Mouse (Mus musculus) right cerebral cortex, postnatal 4 days (tissue): Measurements from ENCODE around the gene Shc1.

ENCODE experiments used
- DNase-seq: peaks from one replicate; pipeline ENCODE4 v3.0.0-alpha.2; 2022

The Shc1 gene

DNA sequence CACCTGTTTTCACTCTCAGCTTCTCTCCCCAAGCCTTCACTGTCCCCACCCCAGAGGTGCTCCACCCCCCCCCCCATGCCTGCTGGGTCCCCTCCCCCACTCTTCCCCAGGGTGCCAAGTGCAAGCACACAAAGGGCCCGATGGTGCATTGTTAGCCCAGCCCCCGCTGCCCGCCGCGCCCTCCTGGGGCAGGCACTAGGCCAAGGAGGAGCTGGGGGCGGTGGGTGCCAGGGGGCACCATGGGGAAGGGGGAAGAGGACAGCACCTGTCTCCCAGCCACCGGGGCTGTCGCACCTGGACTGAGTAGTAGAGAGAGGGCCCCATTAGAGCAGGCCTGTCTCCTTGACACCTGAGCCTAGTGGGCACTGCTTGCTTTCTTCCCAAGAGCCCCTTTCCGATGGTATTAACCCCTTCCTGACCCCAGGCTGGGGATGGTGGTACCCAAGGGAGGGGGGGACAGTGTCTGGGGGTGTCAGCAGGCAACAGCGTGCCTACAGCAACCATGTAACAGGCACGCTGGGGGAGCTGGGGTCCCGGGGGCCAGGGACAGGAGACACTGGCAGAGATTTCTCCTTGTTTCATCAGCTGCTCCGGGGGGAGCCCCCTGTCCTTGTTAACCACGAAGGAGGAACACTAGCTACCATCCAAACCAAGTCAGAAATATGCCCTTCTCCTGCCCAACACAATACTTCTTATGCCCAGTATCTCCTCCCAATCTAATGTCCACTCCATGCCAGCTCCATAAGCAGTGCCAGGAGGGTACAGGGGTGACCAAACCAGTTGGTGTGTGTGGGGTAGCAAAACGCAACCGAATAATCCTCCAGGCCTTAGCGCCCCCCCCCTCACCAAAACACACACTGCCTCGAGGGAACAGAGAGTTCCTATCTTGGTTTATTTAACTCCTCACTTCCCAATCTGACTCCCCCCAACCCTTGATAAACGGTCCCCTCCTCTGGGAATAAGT lies 27.3 kb upstream of the Shc1 start:
- no peak for DNase-seq

DNA sequence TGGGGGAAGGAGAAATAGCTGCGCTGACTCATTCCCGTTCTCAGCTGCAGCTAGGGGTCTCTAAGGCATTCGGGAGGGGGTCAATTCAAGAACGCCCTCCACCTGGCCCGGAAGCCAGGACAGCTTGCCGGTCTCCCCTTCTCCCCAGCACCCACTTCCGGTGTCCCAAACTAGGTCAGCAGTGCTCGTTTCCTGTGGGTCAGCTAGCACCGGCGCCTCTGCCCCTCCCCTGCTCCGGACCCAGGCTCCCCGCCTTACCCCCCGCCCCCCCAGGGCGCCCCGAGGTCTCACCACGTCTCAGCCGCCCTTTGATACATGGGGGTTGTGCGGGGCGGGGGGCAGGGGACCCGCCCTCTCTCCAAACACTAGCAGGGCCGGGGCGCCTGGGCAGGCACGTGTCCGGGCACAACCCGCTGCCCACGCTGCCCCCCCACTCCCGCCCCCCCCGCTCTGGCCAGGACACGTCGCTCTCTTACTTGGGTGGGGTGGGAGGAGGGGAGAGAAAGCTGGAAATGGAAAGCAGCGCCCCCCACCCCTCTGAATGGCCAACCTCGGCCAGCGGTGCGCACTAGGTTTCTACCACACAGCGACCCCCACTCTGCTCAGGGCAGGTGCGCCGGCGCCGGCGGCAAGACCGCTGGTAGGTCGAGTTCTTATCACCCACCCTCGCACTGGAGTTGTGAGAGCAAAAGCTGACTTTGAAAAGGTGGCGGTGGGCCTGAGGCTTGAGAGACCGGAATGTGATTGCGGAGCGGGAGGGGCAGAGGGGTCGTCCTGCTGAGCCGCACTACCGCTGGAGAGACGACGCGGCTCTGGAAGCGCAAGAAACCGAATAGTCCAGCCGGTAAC lies 26.4 kb upstream of the Shc1 start:
- no peak for DNase-seq

DNA sequence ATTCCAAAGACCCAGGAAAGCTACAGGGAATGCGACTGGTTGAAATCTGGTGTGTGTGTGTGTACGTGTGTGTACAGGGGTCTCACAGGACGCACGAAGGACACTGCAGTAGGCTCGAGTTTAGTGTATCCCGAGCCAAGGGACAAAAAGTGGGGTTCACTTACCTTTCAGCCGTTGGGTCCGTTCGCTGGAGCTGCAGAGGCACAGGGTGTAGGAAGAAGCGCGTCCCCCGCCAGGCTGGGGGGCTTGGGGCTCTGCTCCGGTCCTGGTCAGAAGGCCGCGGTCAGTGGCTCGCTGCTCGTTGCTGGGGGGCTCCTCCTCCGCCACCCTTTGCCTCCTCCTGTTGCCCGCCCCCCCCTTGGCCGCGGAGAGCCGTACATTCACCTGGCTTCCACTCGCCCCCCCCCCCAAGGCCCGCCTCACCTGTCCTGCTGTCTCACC lies 25.4 kb upstream of the Shc1 start:
- DNase-seq, result no peak

DNA sequence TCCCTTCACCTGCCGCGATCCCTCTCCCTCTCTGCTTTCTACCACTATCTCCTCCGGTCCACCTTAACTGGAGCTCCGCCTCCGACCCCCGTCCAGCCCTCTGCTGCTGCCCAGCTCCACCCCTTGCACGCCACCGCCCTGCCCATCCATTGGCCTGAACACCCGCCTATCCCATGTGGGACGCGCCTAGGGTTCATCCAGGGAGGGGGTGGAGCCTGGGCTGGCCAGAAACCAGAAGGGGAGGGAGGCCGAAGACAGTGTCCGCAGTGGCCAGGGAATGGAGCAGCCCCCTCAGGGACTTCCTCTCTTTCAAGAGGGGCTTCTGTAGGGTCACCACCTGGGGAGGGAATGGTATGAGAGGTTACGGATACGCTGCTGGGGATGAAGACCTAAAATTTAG lies 24.6 kb upstream of the Shc1 start:
- peak; percentile 84 for DNase-seq

DNA sequence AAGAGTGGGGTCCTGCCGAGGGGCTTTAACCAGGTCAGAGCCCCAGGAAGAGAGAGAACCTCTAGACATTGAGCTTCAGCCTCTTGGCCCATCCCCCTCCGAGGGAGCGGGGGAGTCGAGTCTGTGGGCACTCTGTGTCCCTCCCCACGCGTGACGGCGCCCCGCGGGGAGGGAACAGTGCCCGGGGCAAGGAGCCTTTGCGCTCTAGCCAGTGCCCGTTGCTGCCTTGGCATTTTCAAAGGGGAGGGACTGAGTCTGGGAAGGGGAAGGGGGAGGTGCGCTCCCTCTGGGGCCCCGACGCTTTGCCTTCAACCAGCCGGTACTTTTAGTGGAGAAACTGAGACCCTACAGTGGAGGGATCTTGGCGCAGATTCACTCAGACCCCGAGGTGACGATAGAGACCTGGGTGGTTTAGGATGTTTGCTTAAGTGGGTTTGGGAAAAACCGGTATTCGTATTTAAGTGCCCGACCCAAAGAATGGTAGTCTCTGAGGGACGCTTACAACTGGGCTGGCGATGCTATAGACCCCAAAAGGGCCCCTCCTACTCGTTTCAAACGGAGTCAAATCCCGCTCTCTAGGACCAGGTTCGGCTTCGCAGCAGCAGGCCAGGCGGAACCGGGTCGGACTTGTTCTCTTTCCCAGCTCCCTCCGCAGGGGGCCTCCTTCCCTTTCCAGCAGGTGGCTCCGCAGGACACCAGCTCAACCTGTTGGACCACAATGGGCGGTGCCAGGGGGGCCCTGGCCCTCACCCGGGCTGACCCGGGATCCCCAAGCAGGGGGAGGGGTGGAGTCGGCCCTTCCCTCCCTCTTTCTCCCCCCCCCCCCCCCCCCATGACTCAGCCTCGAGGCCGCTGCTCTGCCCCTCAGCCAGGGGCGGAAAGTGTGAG lies 24.0 kb upstream of the Shc1 start, which contains the start of gene Zbtb7b:
TSS of gene Zbtb7b (minus strand) at position 771 of the 888 bp plus-strand sequence.
- peak; percentile 53 for DNase-seq

DNA sequence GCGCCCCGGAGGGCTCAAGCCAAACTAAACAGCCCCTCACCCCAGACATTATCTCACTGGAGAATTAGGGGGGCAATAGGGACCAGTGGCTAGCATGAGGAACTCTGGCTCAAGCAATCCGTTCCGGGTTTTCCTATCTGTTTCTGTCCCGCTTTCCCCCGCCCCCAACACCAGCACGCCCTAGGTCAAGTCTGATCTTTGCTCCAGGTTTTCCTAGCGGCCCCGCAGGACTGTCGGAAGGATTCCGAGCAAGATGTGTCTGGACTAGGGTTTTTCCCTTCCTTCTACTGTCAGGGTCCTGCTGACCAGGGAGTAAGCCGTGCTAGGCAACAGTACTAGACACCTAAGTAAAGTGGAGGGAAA lies 23.4 kb upstream of the Shc1 start:
- DNase-seq, result peak; percentile 57

DNA sequence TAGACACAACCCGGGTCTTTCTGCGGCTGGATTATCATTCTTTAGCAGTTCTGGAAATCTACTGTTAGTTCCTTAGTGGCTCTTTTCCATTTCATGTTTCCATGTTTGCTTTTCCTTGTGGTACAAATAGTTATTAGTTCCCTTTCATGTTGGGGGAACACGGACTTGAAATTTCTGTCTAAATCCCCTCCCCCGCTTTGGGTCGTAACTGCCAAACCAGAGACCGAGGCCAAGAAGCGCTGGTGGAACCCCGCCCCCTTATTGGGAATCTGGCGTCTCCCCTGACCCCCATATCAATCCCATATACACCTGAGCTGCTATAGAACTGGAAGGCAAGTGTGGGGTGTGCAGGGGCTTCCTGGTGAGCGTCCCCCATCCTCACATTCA lies 22.8 kb upstream of the Shc1 start:
- DNase-seq, result no peak

DNA sequence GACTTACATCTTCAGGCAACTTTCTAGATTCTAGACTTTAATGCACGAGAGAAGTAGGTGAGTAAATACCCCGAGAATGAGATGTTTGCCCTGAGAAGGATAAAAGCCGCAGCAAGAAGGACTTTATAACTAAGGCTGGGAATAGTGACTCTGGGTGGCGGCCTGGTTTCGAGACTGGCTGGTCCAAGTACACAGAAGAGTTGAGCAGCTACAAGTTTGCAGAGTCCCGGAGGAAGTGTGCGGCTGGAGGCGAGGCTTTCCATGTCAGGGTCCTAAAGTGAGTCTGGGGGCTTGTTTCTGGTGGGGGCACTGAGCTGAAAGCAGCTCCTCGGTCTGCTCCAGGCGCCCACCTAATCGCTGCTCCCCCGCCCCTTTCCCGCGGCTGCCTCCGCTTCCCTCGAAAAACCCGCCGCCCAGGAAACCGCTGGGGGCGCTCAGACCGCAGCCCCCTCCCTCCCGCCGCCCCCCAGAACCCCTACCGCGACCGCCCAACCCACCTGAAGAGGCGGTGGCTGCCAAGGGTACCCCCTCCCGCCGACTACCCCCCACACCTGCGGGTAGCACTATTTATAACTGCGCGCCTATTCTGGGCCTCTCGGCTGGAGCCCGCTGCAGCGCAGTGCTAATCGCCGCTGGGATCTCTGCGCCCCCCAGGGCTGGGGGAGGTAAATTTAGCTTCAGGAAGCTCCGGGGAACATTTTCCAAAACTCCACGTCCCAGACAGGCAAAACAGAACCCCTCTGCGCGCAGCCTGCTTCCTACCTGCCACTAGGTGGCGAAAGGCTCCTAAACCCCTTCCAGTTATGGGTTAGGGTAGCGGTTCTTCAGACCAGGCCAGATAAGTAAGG lies 22.2 kb upstream of the Shc1 start:
- DNase-seq, result peak; percentile 57

DNA sequence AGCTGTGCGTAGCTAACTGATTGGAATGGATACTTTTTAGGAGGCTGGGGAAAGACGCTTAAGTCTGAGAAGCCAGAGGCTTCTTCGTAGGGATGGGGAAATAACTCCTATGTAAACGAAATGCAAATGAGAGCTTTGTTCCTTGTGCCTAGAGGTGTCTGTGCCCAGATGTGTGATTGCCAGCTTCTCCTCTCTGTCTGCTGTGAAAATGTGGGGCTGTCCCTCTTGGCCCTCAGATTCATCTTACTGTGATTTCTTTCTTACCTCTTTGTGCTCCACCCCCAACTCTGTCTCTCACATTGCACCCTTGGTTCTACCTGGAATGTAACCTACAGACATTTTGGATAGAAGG lies 21.6 kb upstream of the Shc1 start:
- DNase-seq, result no peak

DNA sequence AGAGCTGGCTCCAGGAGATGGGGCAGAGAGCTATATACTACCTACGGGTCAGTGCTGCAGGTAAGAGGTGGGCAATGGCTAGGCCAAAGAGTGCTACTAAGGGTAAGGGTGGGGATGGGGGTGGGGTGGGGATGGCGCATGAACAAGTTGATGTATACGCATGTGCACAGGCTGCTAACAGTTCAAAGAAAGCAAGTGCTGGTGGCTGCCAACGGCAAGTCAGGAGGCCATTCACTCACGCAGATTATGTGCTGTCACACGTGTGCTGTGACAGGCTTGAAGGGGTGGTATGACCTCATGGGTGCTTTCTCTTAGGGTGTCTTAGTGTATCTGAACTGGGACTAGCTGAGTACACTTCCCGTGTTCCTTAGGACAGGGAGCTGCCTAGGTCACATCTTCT lies 16.9 kb upstream of the Shc1 start:
- DNase-seq, result no peak

DNA sequence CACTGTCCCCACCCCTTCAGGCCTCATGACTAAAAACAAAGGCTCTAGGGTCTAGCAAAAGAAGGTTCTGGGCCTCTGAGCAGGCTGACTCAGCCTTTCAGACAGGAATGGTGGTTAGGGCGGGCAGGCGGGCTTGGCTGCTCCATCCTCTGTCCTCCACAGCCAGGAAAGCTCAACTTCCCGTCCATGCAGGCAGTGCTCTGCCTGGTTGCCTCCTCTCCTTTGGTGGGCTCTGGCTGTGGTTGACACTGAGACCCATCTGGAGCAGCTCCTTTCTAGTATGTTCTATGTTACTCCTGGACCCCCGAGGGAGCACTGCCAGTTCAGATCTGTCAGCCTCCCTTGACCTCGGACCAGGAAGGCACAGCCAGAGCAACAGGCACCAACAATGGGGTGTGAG lies 15.6 kb upstream of the Shc1 start, which contains the start of gene Lenep:
TSS of gene Lenep (minus strand) at position 101 of the 400 bp plus-strand sequence.
- DNase-seq, result no peak

DNA sequence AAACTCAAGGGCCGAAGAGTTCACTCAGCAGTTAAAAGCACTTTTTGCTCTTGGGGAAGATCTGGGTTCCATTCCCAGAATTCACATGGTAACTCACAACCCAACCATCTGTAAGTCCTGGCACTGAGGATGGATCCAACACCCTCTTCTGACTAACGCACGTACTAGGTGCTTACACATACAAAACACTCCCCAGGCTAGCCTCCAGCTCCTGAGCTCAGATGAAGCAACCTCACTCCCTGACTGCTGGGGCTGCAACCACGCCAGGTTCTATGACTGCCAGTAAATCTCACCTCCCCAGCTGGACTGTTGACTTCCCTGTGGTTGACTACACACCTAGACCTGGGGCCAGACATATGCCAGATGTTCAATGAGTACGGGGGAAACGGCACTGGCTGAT lies 11.4 kb upstream of the Shc1 start:
- no peak for DNase-seq

DNA sequence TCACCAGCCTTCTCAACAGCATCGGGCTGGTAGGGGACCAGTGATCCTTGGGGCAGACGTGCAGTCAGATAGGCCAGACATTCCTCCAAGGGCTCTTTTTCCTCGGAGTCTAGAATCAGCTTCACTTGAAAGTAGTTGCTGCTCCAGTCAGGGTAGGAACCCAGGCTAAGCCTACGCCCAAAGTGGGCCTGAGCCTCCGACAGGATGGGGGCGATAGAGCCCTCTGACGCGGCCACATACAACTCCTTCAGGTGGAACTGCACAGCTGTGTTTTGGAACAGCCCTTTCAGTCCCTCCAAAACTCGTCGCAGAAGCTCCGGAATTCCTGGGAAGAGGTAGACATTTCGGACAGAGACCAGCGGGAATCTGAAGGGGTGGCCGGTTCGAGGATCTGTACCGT lies 9.8 kb upstream of the Shc1 start:
- DNase-seq, result no peak

DNA sequence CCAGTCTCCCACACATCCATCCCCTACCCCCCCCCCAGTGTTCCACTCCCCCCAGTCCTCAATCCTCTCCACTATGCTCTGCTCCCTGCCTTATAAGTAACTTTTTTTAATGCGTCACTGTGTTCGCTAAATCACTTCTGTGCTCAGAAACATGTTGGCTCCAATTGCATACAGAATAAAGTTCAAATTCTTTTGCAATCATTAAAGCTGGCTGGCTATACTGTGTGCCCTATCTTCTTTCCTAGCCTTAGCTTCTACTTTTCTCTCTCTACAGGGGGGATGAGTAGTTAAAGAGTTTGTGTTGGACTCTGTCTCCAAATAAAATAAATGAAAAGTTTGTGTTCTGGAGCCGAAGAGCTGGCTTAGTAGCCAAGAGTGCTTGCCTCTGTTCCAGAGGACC lies 8.5 kb upstream of the Shc1 start:
- no peak for DNase-seq

DNA sequence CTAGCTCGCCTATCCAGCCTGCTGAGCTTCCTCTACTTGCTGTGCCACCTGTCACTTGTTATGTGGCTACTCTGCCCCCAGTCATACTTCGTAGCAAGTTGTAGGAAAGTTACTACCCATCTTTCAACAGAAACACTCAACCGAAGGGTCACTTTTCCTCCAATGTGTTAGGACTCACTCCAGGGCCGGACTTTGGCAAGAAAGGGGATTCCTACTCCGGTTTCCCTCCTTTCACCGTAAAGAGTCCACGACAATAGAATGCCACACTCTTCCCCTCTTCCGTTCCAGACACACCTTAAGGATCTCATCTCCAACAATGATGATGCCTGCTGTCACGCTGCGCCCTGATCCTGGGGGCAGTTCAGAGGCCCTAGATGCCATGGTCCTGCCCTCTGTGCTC lies 7.4 kb upstream of the Shc1 start:
- no peak for DNase-seq

DNA sequence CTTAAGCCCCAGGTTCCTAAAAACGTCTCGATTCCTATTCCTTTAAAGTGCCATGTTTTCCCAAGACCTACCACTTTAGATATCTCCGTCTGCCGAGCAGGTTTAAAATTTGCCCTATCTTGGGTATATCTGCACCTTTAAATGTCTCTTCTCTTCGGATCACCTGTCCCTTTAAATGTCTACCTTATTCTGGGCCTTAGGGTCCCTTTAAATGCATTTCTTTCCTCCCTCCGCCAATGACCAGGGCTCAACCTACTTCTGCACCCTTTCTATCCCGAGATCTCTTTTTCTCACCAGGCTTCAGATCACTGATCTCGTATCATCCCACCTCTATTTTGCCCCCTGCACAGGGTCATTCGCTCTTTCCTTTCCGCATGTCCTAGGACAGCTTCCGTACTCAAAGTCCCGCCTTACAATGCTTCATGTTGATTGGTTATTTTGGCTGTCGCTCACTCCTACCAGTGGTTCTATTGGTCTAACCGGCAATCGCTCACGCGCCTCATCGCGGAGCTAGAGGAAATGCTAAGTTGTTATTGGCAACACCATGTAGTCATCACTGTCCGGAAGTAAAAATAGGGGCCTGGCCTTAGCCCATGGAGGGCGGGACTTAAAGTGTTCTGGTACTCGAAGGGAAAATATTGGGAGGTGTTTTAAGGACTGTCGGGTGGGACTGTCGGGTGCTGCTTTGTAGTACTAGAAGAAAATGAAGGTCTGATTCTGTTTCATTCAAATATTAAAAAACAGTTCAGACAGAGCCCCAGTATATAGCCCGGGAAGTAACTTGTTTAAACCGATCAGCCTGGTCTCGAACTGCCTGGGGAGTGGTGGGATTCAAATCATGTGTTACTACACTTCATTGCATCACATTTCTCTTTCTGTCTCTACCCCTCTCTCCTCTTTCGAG lies 6.5 kb upstream of the Shc1 start, which contains the start of gene Flad1:
TSS of gene Flad1 (minus strand) at position 381 of the 904 bp plus-strand sequence.
- DNase-seq, result peak; percentile 95

DNA sequence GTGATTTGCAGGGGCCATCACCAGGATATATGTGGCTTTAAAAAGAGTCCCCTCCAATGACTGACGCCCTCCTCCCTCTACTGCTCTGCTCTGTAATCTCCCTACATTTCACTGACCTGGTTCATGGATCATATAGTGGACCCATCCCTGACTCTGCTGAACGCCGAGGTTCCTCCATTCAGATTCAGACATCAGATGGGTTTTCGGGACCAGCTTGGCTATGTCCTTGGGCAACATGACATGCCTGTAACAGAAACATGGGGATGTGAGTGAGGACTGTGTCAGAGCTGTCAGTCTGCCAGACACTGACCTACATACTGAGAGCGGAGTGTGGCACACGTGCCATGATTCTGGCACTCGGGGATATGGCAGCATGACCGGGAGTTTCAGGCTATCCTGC lies 2.1 kb upstream of the Shc1 start:
- no peak for DNase-seq

DNA sequence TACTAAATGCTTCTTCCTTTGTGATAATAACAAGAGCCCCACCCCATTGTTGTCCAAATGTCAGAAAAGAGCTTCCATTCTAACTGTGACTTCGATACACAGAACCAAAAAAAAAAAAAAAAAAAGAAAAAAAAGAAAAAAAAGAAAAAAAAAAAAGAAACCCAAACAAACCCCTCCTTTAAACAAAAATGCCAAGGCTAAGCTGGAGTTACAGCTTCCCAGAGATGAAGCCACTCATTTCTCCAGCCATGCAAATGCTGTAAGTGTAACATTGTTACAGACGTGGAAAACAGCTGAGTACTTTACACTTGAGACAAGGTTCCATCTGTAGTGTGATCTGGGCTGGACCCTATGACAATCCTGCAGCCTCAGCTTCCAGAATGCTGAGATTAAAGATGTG lies 1.1 kb upstream of the Shc1 start:
- no peak for DNase-seq

DNA sequence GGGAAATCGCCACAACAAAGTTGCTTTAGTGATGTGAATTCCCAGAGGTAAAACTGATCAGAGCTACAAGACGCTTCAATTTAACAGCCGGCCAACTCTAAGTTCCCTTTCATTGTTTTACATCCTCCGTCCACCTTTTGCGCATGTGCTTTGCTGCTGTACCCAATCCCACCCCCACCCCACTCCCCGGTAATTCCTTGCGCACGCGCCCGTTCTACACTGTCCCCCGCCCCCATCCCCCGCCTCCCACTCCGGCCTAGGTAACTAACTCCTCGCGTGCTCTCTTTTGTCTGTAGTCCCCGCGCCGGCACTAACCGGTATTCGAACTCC lies 438 bp upstream of the Shc1 start:
- DNase-seq, result no peak

DNA sequence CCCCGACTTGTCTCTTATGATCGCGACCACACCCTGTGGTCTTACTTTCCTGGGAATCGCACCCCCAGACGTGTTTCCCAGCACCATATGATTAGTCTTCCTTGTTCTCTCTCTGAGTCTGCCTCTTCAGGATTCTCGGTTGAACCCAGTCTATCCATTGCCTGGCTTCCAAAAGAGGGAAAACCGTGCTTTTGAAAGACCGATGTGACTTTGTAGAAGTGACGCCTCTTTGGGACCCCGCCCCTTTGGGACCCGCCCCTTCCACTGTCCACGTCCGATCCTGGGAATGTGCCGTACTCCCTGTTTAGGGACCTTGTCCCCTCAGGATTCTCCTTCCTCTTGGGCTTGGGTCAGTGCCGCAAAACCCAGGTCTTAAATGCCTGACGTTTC lies 613 bp downstream of the Shc1 start:
- DNase-seq, result no peak

DNA sequence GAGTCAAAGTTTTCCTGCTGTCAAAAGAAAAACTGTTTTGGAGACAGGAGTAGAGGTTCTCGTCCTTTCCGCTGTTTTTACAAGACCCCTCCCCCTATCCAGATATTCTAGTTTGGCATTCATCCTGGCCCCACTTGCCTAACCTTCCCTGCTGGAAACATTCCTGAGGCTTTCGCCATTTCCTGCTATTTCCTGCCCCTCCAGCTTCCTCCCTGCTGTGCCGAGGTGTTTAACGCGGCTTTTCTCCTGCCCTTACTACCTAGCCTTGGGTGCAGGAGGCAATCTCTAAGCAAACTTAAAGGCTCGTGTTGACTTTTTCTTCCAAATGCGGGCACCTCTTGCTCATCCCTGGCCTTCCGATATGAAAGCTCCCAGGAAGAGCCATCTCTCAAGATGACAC lies 1.3 kb downstream of the Shc1 start:
- DNase-seq, result no peak
